Mouse (Mus musculus): Measurements from ENCODE around the gene Pla2g3. TPM values are rescaled to one million over a fixed set of nuclear protein-coding genes. Genes with fewer than 3 reads are reported as not detected.

Pla2g3 gene
- total and polyA plus RNA-seq, 2 experiments from 2014 or later: 18.5 to 30.4 TPM

DNA sequence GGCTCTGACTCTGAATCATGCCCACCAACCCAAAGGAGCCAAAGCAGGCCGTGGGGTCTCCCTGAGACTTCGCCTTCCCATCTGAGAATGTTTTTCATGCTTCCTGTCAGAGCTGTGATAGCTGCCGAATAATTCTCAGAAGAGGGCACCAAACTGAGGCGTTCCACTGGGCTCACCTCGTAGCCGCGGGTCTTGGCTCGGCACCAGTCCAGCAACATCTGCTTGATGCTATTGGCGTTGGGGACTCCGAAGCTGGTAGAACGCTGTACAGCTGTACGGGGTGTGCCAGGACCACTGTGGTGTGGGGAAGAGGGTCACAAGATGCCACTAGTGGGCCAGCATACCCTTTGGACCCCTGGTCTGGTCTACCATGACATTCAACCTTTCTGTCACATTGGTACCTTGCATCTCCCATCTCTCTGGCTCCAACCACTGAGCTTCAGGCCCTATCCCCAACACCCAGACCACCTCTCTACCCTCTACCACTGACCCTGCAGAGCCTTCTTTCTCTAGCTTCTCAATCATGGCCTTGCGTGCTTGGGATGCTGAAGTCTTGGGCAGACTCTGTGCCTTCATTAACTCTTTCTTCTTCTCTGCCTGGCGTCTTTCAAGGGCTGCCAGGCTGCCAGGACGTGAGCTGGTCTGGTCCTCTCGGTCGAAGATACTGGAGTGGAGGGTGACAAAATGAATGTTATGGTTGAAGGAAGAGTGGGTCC is 34.4 kb downstream of the Pla2g3 start:
- Histone ChIP-seq H3K4me3 (ENCODE audit: low read length) (no peak overlapping the region), H3K36me3 (ENCODE audit: insufficient read depth, low read length) (0 out of 2 replicates have a peak, but pooled peaks cover 6% of the 10 kb centered on the region), H3K27ac (no peak overlapping the region), H3K4me2 (ENCODE audit: low read depth, low read length) (no peak overlapping the region), H3K27me3 (ENCODE audit: insufficient read depth, low read length) (no peaks in the 10 kb centered on the region), H3K4me1 (ENCODE audit: insufficient read depth, low read length) (peaks cover 1% of the 10 kb centered on the region; the same call in 1 of the 2 replicates), H3K9ac (replicated peaks; ENCODE audit: low read length) (no peak overlapping the region), H3K9me3 (ENCODE audit: low read length) (no peaks in the 10 kb centered on the region)
- no peak for TF ChIP-seq CTCF (IDR thresholded peaks at IDR 0.05; ENCODE audit: low read depth)
- ATAC-seq: no peak
- WGBS: 93% methylated on average over 17 of the region's 17 CpGs
- DNase-seq (ENCODE audit: low spot score): no peak

- no peak overlapping the region for H3K4me3 ChIP-seq (ENCODE audit: low read length)
- ATAC-seq (no peak), DNase-seq (ENCODE audit: low spot score) (no peak)
- H3K9me3 ChIP-seq (ENCODE audit: low read length): no peaks in the 10 kb centered on the region
- H3K27me3 ChIP-seq (ENCODE audit: insufficient read depth, low read length): no peaks in the 10 kb centered on the region
- 0 out of 2 replicates have a peak, but pooled peaks cover 6% of the 10 kb centered on the region for H3K36me3 ChIP-seq (ENCODE audit: insufficient read depth, low read length)
- no peak overlapping the region for H3K9ac ChIP-seq (replicated peaks; ENCODE audit: low read length)
- 77% methylated on average over 7 of the region's 7 CpGs for WGBS
- TF ChIP-seq CTCF (IDR thresholded peaks at IDR 0.05; ENCODE audit: low read depth): no peak
- H3K4me1 ChIP-seq (ENCODE audit: insufficient read depth, low read length): no peaks in the 10 kb centered on the region
- no peak overlapping the region for H3K27ac ChIP-seq
- H3K4me2 ChIP-seq (ENCODE audit: low read depth, low read length): no peak overlapping the region
Observed at GRCm38 (mm10) chr11:3523840-3524582, 35.9 kb downstream of the Pla2g3 start.

DNA sequence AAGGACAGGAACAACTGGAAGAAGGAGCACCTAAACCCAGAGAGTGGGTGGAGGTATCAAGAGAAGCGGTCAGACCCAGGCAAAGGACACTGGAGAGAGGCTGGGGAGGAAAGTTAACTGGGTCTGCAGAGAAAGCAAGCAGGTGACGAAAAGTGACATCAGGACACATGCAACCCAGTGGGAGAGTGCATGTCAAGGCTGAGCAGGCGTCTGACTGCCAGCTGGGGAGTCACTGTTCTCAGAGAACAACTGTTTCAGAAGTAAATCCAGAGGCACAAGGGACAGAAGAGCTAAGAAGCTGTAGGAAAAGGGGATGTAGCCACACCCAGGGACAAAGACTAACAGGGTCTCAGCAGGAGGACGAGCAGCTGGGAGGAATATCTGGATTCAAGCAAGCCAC is 37.5 kb downstream of the Pla2g3 start:
- 74% methylated on average over 4 of the region's 4 CpGs for WGBS
- no peak overlapping the region for H3K9ac ChIP-seq (replicated peaks; ENCODE audit: low read length)
- DNase-seq (ENCODE audit: low spot score): no peak
- no peak overlapping the region for H3K4me3 ChIP-seq (ENCODE audit: low read length)
- ATAC-seq: no peak
- no peak overlapping the region for H3K27ac ChIP-seq
- H3K27me3 ChIP-seq (ENCODE audit: insufficient read depth, low read length): no peaks in the 10 kb centered on the region
- no peaks in the 10 kb centered on the region for H3K4me1 ChIP-seq (ENCODE audit: insufficient read depth, low read length)
- 0 out of 2 replicates have a peak, but pooled peaks cover 6% of the 10 kb centered on the region for H3K36me3 ChIP-seq (ENCODE audit: insufficient read depth, low read length)
- H3K4me2 ChIP-seq (ENCODE audit: low read depth, low read length): no peak overlapping the region
- no peaks in the 10 kb centered on the region for H3K9me3 ChIP-seq (ENCODE audit: low read length)
- no peak for TF ChIP-seq CTCF (IDR thresholded peaks at IDR 0.05; ENCODE audit: low read depth)

DNA sequence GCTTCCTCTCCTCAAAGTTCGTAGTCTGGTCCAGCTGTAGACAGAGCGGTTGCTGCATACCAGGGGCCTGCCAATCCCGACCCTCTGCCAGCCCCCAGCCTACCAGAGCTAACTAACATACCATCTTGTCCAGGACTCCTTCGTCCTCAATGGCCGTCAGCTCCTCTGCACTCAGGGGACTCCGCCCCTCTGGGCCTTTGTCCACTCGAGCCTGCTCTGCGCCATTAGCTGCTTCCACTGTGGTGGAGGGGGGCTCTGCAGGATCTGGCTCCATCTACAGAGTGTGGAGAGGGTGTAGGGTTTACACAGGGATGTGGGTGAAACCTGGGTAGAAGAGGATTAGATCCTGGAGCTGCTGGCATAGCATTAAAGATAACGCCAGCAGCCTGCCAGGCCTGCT is 38.1 kb downstream of the Pla2g3 start:
- H3K27me3 ChIP-seq (ENCODE audit: insufficient read depth, low read length): no peaks in the 10 kb centered on the region
- H3K36me3 ChIP-seq (ENCODE audit: insufficient read depth, low read length): 0 out of 2 replicates have a peak, but pooled peaks cover 6% of the 10 kb centered on the region
- DNase-seq (ENCODE audit: low spot score) (no peak), ATAC-seq (no peak)
- no peak overlapping the region for H3K4me2 ChIP-seq (ENCODE audit: low read depth, low read length)
- no peak overlapping the region for H3K4me3 ChIP-seq (ENCODE audit: low read length)
- no peaks in the 10 kb centered on the region for H3K9me3 ChIP-seq (ENCODE audit: low read length)
- peak overlapping the region; percentile 29; the same call in 1 of the 2 replicates for H3K27ac ChIP-seq
- 68% methylated on average over 9 of the region's 9 CpGs for WGBS
- TF ChIP-seq CTCF (IDR thresholded peaks at IDR 0.05; ENCODE audit: low read depth): no peak
- H3K9ac ChIP-seq (replicated peaks; ENCODE audit: low read length): no peak overlapping the region
- H3K4me1 ChIP-seq (ENCODE audit: insufficient read depth, low read length): no peaks in the 10 kb centered on the region

DNA sequence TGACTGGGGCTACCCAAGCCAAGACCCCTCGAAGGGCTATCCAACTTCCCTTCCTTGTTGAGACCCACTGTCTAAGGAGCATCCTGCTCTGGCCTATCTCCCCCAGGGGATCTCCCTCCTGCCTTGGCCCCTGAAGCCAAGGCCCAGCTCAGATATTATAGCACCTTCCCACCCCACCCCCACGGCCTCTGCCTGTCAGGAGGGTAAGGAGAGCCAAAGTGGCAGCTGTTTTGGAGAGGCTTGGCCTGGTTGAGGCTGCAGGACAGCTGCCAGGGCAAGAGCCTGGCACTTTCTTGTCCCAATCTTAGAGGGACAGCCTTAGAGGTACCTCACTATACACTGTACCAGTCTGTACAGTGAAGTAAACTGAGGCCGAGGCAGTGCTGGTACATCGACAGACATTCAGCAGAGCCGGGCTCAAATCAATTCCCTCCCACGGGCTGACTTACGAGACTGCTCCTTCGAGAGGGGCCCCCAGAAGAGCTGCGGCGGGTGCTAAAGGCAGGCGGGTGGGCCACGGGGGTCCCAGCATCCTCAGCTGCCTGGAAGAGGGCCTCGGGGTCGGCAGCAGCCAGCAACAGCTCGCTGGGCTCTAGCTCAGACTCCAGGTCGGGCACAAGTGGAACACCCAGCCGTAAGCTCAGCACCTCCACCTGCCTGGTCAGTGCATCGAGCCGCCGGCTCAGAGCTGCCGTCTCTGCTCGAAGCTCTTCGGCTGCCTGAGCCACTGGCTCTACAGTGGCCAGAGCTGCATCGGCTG is 39.1 kb downstream of the Pla2g3 start:
- no peak overlapping the region for H3K4me3 ChIP-seq (ENCODE audit: low read length)
- 85% methylated on average over 24 of the region's 24 CpGs for WGBS
- no peaks in the 10 kb centered on the region for H3K9me3 ChIP-seq (ENCODE audit: low read length)
- no peak overlapping the region for H3K9ac ChIP-seq (replicated peaks; ENCODE audit: low read length)
- ATAC-seq (peak; percentile 38; the same call in 1 of the 2 replicates), DNase-seq (ENCODE audit: low spot score) (peak; percentile 38)
- no peak for TF ChIP-seq CTCF (IDR thresholded peaks at IDR 0.05; ENCODE audit: low read depth)
- no peaks in the 10 kb centered on the region for H3K27me3 ChIP-seq (ENCODE audit: insufficient read depth, low read length)
- H3K27ac ChIP-seq: peak overlapping the region; percentile 60; the same call in 1 of the 2 replicates
- H3K4me2 ChIP-seq (ENCODE audit: low read depth, low read length): no peak overlapping the region
- no peaks in the 10 kb centered on the region for H3K4me1 ChIP-seq (ENCODE audit: insufficient read depth, low read length)
- no peaks in the 10 kb centered on the region for H3K36me3 ChIP-seq (ENCODE audit: insufficient read depth, low read length)

GRCm38 (mm10) chr11:3527766-3528165 is 39.7 kb downstream of the Pla2g3 start:
- ATAC-seq (peak; percentile 28; the same call in 1 of the 2 replicates), DNase-seq (ENCODE audit: low spot score) (peak; percentile 57)
- Histone ChIP-seq H3K4me1 (ENCODE audit: insufficient read depth, low read length) (no peaks in the 10 kb centered on the region), H3K9ac (replicated peaks; ENCODE audit: low read length) (no peak overlapping the region), H3K4me3 (ENCODE audit: low read length) (no peak overlapping the region), H3K27me3 (ENCODE audit: insufficient read depth, low read length) (no peaks in the 10 kb centered on the region), H3K4me2 (ENCODE audit: low read depth, low read length) (no peak overlapping the region), H3K27ac (peak overlapping the region; percentile 60; the same call in 1 of the 2 replicates), H3K36me3 (ENCODE audit: insufficient read depth, low read length) (no peaks in the 10 kb centered on the region), H3K9me3 (ENCODE audit: low read length) (no peaks in the 10 kb centered on the region)
- 67% methylated on average over 8 of the region's 8 CpGs for WGBS
- no peak for TF ChIP-seq CTCF (IDR thresholded peaks at IDR 0.05; ENCODE audit: low read depth)
